Mouse (Mus musculus) testis, adult 2 months (tissue): ENCODE measurements around the gene Cdh23.

Experiments
- CTCF ChIP-seq: fragments of 200-500 bp; IDR thresholded peaks from 2 replicates; pipeline ENCODE4 v1.5.1; 2012; ENCODE audit warnings: low read depth, mild to moderate bottlenecking, inconsistent platforms, low read length, moderate library complexity; ENCODE audit not compliant: control insufficient read depth, insufficient read depth, insufficient replicate concordance
- POLR2A ChIP-seq: fragments of 200-500 bp; IDR thresholded peaks from 2 replicates; pipeline ENCODE4 v1.6.1; 2012; ENCODE audit warnings: low read depth, mild to moderate bottlenecking, inconsistent platforms, low read length, moderate library complexity; ENCODE audit not compliant: control insufficient read depth

DNA sequence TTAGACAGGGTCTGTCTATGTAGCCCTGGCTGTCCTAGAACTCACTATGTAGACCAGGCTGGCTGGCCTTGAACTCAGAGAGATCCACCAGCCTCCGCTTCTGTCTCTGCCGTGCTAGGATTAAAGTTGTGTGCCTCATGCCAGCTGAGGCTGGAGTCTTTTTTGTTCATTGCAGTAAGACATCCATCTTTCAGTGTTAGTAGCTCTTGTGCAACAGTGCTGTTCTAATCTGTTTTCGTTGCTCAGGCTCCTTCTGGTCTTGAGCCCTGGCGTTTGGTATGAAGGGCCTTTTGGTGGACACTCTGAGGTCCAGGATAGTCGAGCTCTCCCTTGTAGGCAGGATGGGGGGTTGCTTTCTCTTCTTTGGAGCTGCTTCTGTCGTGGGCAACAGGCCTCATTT lies 332.9 kb downstream of the Cdh23 start:
- TF ChIP-seq CTCF (no peak), POLR2A (no peak)
